Mouse (Mus musculus) G1E (cell line): ENCODE measurements at regions not wholly inside any gene's neighbourhood (a gene's known extent, or its start where the extent isn't known, plus 50 kb on each side); places are given as distances from the start of the nearest gene placed in this dataset.

ENCODE experiments used
- CTCF ChIP-seq: IDR thresholded peaks from 2 replicates; pipeline ENCODE4 v1.5.1; 2012; ENCODE audit warnings: low read depth, low read length, inconsistent platforms, mixed read lengths
- GATA1 ChIP-seq: IDR thresholded peaks from 2 replicates; pipeline ENCODE4 v1.6.1; 2012; ENCODE audit warnings: borderline replicate concordance, low read length, inconsistent platforms, mixed read lengths
- POLR2AphosphoS5 ChIP-seq: IDR thresholded peaks from 2 replicates; pipeline ENCODE4 v1.6.1; 2012; ENCODE audit warnings: low read depth, low read length, inconsistent platforms; ENCODE audit not compliant: insufficient replicate concordance

DNA sequence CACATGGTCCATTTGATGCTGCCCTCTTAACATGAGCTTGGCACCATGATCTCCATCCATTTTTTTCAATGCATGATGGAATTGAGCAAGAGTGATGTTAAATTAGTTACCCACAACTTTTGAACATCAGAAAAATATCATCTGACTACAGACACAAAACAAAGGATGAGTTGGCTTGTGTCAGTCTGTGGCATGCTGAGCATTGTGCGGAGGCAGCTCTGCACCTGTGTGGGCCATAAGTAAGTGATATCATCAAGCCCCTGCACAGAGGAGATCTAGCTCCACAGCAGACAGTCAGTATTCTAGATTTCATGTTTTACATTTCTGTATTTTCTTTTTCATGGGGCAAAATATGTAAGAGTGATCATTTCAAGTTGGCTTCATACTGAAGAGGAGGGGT is 962.8 kb downstream of the Slc4a3 start:
- TF ChIP-seq GATA1 (no peak), POLR2AphosphoS5 (no peak), CTCF (no peak)
